Mouse (Mus musculus): ENCODE data around the gene Dad1.

The Dad1 gene

DNA sequence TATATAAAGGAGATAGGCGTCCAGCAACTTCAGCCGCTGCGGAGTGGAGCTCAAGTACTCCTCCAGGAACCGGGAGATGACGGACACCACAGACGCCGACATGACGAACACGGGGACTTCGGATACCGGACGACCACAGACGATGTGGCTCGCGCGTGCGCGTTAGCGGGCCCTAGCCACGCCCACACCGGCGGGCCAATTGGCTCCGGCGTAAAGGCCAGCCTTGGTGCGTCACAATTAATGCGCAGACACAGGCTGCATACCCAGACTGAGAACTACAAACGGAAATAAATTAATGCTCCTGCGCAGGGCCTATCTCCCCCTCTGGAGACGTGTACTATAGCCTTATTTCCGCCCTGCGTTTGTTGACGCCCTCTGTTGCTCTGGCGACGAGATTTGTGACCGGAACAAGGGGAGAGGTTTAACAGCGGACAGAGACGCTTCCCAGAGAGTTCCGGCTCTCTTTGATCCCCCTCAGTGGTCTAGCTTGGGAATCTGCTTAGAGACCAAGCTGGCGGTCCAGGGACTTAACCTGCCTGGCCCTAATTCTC, at the start of gene Dad1, which contains the start of gene Abhd4:
Gene Dad1, minus strand, starts transcription at position 364 of the 551 bp plus-strand sequence.
Gene Abhd4, plus strand, starts transcription at position 448 of the 551 bp plus-strand sequence.
- TF ChIP-seq GATA4 (IDR thresholded peaks at IDR 0.05; ENCODE audit: insufficient replicate concordance, low read length), result peak; percentile 55; the same call in 1 of the 2 replicates

- no peak for TF ChIP-seq GATA4 (IDR thresholded peaks at IDR 0.05; ENCODE audit: insufficient replicate concordance, low read length)
Observed at GRCm38 (mm10) chr14:54300676-54301075, 46.8 kb upstream of the Dad1 start.

- peak; percentile 78 for TF ChIP-seq GATA4 (IDR thresholded peaks at IDR 0.05; ENCODE audit: insufficient replicate concordance, low read length)
Observed at GRCm38 (mm10) chr14:54300136-54300535, 46.2 kb upstream of the Dad1 start.

GRCm38 (mm10) chr14:54284839-54285238, 30.9 kb upstream of the Dad1 start, which contains the start of gene Olfr49:
Gene Olfr49 (minus strand): TSS chr14:54284939.
- TF ChIP-seq GATA4 (IDR thresholded peaks at IDR 0.05; ENCODE audit: insufficient replicate concordance, low read length), result no peak

- TF ChIP-seq GATA4 (IDR thresholded peaks at IDR 0.05; ENCODE audit: insufficient replicate concordance, low read length), result no peak
Observed at GRCm38 (mm10) chr14:54276446-54276845, 22.5 kb upstream of the Dad1 start.

DNA sequence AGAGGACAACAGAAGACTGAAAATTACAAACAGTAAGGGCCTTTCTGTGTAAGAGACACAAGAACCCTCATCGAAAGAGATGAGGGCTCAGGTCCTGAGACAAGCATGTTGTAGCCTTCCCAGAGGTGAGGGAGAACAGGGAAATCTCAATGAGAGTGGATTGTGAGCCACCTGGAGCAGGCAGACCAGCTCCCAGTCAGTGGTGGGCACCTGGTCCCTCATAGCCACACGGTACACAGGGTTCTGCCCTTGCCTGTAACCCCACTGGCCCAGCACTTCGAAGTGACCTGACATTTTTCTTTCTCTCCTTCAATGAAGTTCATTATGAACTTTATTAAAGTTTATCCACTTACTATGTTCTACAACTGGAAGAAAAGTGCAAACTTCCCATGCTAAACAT, 18.8 kb upstream of the Dad1 start:
- no peak for TF ChIP-seq GATA4 (IDR thresholded peaks at IDR 0.05; ENCODE audit: insufficient replicate concordance, low read length)

DNA sequence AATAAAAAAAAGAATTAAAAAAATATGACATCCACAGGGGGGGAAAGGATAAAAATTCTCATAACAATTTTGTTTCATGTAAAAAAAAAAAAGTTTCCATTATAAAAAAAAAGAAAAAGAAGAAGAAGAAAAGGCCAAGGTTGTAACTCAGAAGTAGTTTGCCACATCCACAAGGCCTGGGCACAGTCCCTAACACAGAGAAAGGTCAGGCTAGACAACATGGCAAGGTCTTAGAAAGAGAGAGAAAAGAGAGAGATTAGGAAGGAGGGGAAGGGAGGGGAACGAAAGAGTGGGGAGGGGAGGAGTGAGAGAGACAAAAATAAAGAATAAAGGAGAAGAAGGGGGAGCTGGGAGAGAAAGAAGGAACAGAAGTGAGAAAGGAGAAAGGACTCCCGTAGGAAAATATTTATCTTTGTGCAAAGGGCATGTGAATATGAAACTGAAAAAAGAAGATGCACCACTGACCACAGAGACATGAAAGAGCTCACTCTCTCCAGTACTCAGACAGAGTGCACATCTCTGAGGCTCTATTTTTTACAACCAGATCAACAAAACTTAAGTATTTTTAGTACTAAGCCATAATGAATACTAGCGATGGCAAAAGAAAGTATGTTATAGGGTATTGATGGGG, 18.2 kb upstream of the Dad1 start:
- TF ChIP-seq GATA4 (IDR thresholded peaks at IDR 0.05; ENCODE audit: insufficient replicate concordance, low read length), result no peak

GRCm38 (mm10) chr14:54270413-54270812, 16.5 kb upstream of the Dad1 start:
- TF ChIP-seq GATA4 (IDR thresholded peaks at IDR 0.05; ENCODE audit: insufficient replicate concordance, low read length), result no peak

- no peak for TF ChIP-seq GATA4 (IDR thresholded peaks at IDR 0.05; ENCODE audit: insufficient replicate concordance, low read length)
Observed at GRCm38 (mm10) chr14:54269566-54269965, 15.7 kb upstream of the Dad1 start.

- TF ChIP-seq GATA4 (IDR thresholded peaks at IDR 0.05; ENCODE audit: insufficient replicate concordance, low read length), result no peak
Observed at GRCm38 (mm10) chr14:54267966-54268365, 14.1 kb upstream of the Dad1 start.

DNA sequence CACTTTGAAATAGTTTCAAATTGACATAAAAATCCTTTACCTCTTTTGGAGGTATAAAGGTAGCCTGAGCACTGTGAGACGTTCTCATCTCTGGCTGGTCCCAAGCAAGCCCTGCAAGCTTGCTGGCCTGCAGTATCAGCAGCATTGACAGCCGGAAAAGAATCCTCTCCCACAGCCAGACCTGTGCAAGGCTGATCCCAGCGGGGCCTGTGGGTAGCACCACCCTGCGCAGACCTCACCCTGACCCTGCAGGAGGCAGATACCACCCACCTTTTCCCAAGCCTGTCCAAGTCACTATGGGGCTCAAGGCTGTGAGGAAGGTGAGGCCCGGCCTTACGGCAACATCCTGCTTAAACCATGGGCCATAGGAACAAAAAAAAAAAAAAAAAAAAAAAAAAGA, 12.0 kb upstream of the Dad1 start:
- no peak for TF ChIP-seq GATA4 (IDR thresholded peaks at IDR 0.05; ENCODE audit: insufficient replicate concordance, low read length)

GRCm38 (mm10) chr14:54265093-54265492, 11.2 kb upstream of the Dad1 start:
- TF ChIP-seq GATA4 (IDR thresholded peaks at IDR 0.05; ENCODE audit: insufficient replicate concordance, low read length), result no peak

DNA sequence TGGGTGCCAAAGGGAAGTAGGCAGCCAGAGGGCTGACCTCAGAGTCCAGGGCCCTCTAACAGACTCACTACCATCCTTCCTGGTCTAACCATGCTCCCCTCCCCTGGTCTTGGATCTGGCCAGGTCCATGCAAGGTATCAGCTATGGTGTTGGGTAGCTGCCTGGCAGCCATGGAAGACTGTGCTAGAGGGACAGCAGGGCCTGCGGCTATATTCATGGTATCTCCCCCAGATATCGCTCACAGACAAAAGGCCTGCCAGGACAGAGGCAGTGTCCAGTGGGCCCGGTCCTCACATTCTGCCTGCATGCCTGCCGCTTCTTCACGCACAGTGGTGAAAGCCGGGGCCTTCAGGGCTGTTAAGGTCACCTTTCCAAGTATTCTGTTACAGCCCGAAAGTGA, 10.3 kb upstream of the Dad1 start:
- no peak for TF ChIP-seq GATA4 (IDR thresholded peaks at IDR 0.05; ENCODE audit: insufficient replicate concordance, low read length)

- TF ChIP-seq GATA4 (IDR thresholded peaks at IDR 0.05; ENCODE audit: insufficient replicate concordance, low read length), result no peak
Observed at GRCm38 (mm10) chr14:54263099-54263498, 9.2 kb upstream of the Dad1 start.

DNA sequence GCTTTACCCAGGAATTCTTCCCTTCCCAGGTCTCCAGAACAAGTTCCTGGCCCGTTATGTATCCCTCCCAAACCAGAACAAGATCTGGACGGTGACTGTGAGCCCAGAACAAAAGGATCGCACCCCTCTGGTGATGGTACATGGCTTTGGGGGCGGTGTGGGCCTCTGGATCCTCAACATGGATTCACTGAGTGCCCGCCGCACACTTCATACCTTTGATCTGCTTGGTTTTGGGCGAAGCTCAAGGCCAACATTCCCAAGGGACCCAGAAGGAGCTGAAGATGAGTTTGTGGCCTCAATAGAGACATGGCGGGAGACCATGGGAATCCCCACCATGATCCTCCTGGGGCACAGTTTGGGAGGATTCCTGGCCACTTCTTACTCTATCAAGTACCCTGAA, 8.7 kb upstream of the Dad1 start:
- no peak for TF ChIP-seq GATA4 (IDR thresholded peaks at IDR 0.05; ENCODE audit: insufficient replicate concordance, low read length)

- TF ChIP-seq GATA4 (IDR thresholded peaks at IDR 0.05; ENCODE audit: insufficient replicate concordance, low read length), result no peak
Observed at GRCm38 (mm10) chr14:54261386-54261785, 7.5 kb upstream of the Dad1 start.

DNA sequence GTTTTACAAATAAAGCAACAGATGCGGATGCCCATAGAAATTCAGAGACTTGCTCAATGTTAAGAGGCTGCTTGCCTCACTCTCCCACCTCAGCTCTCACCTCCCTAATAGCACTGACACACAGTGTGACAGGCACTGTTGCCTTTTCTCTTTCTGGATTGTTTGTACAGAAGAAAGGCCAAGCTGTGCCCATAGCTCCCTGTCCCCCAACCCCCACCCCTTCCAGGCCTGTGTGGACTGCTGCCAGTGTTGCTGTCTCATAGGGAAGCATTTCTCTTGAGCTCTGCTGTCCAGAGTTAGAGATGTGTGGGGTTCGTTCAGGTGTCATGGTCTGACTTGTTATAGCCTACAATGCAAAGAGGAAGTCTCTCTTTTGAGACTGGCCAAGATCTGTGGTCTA, 6.3 kb upstream of the Dad1 start:
- TF ChIP-seq GATA4 (IDR thresholded peaks at IDR 0.05; ENCODE audit: insufficient replicate concordance, low read length), result no peak
